Mouse (Mus musculus) hematopoietic stem cell, adult 5-6 weeks (primary cell): ENCODE measurements around the gene Sstr1. TPM values are rescaled to one million over a fixed set of nuclear protein-coding genes. Genes with fewer than 3 reads are reported as not detected.

ENCODE experiments used
- ATAC-seq, 2 experiments: fragments of 125-278 bp in 1 of 2; replicated peaks in 1 of 2; 2 replicates each; pipeline ENCODE4 v1.8.0; 2016 to 2017; ENCODE audit warnings: inconsistent platforms in 2 of 2, mild to moderate bottlenecking in 2 of 2, moderate number of reproducible peaks in 2 of 2, low read depth in 1 of 2, moderate TSS enrichment in 1 of 2; ENCODE audit not compliant: low FRiP score in 2 of 2, poor library complexity in 2 of 2, severe bottlenecking in 2 of 2, insufficient read depth in 1 of 2, low TSS enrichment in 1 of 2
- total RNA-seq: library from RNA; stranded (forward); fragments of 172-1452, 232-1000 nt; gene quantifications from 2 replicates; pipeline ENCODE4 v1.2.3, GENCODE M21; 2017

The Sstr1 gene
- total RNA-seq: not detected in 2 replicates

DNA sequence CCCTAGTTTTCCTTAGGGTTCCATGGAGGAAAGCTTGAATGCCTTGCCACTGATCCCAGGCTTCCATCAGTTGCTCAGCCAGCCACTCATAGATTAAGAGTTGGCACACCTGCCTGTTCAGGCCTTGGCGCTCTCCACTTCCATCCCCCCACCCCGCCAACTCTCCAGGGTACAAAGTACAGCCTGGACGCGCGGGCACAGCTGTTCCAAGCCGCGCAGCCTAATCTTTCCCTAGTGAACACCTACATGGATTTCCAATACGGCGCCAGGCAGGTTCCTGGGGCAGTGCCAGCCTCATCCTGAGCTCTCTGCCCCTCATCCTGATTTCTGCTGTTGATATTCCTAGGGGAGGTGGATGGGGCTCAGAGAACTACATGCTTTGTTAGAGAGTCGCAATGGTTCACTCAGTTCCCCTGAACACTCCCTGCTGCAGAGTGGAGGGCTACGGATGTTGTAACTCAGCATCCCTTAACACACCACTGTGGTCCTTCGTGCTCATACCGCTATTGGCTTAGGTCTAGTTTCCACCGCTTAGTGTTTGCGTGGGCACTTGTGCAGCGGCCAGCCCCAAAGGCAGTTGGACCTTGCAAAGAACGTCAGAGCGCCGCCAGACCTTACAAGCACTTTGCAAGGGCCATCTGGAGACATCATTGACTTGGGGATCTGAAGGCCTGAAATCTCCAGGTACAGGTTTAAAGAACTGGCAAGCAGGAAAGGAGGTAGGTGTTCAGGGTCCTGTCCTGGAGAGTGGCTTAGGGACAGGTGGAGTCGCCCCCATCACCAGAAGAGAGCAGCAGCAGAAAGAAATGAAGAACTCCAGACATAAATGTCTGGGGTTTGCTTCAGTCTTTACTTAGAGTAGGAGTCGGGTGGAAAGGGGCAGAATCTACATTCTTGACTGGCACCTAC, at the start of gene Sstr1:
TSS of gene Sstr1 (plus strand) at position 610 of the 909 bp plus-strand sequence.
- no peak for ATAC-seq

- no peak for ATAC-seq
Measured at GRCm38 (mm10) chr12:58198810-58199209, 12.8 kb upstream of the Sstr1 start.

DNA sequence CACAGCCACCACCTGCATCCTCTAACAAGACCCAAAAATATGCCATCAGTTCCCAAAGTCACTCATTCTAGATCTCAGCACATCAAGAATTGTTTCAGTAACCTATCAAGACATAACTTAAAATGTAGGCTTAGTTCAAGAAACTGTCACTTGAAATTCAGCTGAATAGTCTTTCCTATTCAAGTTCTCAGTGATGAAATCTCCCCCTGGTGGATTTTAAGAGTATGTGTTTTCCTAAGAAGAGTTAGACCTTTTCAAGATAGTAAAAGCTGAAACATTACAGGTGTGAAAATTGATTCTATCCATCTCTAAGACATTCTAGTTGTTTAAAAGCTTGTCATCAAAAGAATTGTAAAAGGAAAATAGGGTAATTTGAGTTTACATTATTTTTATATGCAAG, 10.4 kb upstream of the Sstr1 start:
- ATAC-seq: peak; percentile 32 to 53; a peak in 2 of 4 replicates

GRCm38 (mm10) chr12:58207956-58208355, 3.6 kb upstream of the Sstr1 start:
- ATAC-seq: no peak

DNA sequence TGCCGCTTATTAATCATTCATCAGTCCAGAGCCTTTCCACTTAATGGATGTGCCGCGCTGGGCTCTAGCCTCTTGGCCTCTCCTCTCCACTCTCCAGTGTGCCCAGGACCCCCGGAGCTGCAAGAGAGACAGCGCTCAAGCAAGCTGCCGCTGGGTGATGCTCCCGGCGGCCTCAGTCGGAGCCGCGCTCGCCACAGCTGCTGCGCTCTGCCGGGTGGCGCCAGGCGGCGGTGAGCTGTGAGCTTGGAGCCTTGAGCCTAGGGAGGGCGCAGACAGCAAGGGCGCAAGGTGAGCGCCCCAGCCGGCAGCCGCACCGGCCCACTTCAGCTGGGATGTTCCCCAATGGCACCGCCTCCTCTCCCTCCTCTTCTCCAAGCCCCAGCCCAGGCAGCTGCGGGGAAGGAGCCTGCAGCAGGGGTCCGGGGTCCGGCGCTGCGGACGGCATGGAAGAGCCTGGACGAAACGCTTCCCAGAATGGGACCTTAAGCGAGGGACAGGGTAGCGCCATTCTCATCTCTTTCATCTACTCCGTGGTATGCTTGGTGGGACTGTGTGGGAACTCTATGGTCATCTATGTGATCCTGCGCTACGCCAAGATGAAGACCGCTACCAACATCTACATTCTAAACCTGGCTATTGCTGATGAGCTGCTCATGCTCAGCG, 820 bp downstream of the Sstr1 start:
- peak; percentile 33 to 47; a peak in 2 of 4 replicates for ATAC-seq

GRCm38 (mm10) chr12:58212924-58213450, 1.4 kb downstream of the Sstr1 start:
- peak in 1 of 2 experiments; percentile 2; a peak in 1 of 4 replicates for ATAC-seq

GRCm38 (mm10) chr12:58213451-58214288, 2.1 kb downstream of the Sstr1 start:
- peak; percentile 7 to 15; a peak in 2 of 4 replicates for ATAC-seq

- peak; percentile 10 to 50; a peak in 1 of 4 replicates for ATAC-seq
Measured at GRCm38 (mm10) chr12:58214289-58215136, 2.9 kb downstream of the Sstr1 start.

DNA sequence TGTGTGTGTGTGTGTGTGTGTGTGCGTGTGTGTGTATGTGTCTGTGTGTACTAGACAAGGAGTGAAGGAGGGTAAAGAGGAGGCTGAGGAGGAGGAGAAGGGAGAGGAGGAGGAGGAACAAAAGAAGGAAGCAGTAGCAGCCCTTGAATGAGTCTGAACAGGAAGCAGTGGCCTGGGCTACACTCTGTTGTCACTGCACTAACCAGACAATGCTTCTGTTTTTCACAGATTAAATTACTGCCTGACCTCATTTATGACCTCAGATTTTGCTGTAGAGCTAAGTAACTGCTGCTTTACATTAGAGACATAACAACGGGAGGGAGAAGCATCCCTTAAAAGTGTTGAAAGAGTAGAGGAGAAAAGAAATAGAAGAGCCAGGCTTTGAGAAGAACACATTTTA, 4.6 kb downstream of the Sstr1 start:
- peak; percentile 28 to 44; a peak in 3 of 4 replicates for ATAC-seq

GRCm38 (mm10) chr12:58219078-58219477, 7.5 kb downstream of the Sstr1 start:
- ATAC-seq: no peak

DNA sequence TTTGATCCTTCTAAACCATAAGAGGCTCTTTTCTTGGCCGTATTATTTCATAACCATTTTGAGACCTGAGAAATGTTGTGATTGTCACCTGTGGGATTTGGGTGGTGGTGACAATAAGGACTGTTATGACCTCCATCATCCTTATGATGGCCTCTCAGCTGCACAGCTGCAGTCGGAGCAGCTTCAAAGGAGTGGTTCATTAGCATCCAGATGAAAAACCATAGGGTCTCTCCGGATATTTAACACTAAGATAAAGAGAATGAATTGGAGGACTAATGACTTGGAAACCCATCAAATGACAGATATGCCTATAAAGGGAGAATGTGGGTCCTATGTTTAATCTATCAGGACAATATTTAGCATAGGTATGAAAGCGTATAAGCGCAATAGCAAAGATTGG, 14.1 kb downstream of the Sstr1 start:
- no peak for ATAC-seq

GRCm38 (mm10) chr12:58232489-58232888, 20.9 kb downstream of the Sstr1 start:
- ATAC-seq: no peak

DNA sequence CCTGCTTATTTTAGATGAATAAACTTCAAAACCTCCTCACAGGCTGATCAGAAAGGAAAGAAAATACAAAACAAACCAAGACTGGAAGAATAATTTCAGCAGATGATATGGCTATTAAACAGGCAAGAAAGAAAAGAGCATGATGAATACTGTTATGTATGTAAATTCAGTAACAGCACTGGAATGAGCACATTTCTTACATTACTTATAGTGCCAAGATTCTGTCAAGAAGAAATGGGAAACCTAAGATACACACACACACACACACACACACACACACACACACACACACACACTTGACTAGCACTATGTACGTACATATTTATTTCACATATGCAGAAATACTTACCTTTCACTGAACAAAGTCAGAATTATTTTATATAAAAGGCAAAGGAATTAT, 40.3 kb downstream of the Sstr1 start:
- no peak for ATAC-seq
